Mouse (Mus musculus) liver, postnatal 0 days (tissue): ENCODE data around the gene Rnf141. TPM values are rescaled to one million over a fixed set of nuclear protein-coding genes. Genes with fewer than 3 reads are reported as not detected.

Experiments
- ATAC-seq: fragments of 200-750 bp; cut with Nextera tagmentation; 2 replicates; pipeline ENCODE4 v1.8.0; 2017; ENCODE audit warnings: mild to moderate bottlenecking, moderate library complexity
- DNase-seq: peaks from one replicate; pipeline ENCODE4 v3.0.0-alpha.2; 2016
- H3K27ac ChIP-seq: fragments of 300-500 bp; sonication (generic); 2 replicates; pipeline ENCODE4 v1.5.1; 2014; ENCODE audit warnings: antibody characterized with exemption, moderate library complexity, mild to moderate bottlenecking, low read depth
- H3K27me3 ChIP-seq: fragments of 300-500 bp; sonication (generic); 2 replicates; pipeline ENCODE4 v1.6.1; 2014; ENCODE audit warnings: low read length, control low read depth, mixed read lengths; ENCODE audit not compliant: insufficient read depth
- H3K36me3 ChIP-seq: fragments of 300-500 bp; sonication (generic); replicated peaks from 2 replicates; pipeline ENCODE4 v1.6.1; 2014; ENCODE audit warnings: mild to moderate bottlenecking, control low read depth, low read length, moderate library complexity, mixed read lengths; ENCODE audit not compliant: insufficient read depth
- H3K4me1 ChIP-seq: fragments of 300-500 bp; sonication (generic); 2 replicates; pipeline ENCODE4 v1.6.1; 2014; ENCODE audit warnings: antibody characterized with exemption, mild to moderate bottlenecking, control low read depth; ENCODE audit not compliant: insufficient read depth
- H3K4me2 ChIP-seq: fragments of 300-500 bp; sonication (generic); 2 replicates; pipeline ENCODE4 v1.6.1; 2014; ENCODE audit warnings: low read depth, mild to moderate bottlenecking, low read length, moderate library complexity, mixed read lengths
- H3K4me3 ChIP-seq: fragments of 300-500 bp; sonication (generic); 2 replicates; pipeline ENCODE4 v1.5.1; 2014; ENCODE audit warnings: low read depth, low read length
- H3K9ac ChIP-seq: fragments of 300-500 bp; sonication (generic); replicated peaks from 2 replicates; pipeline ENCODE4 v1.6.1; 2014; ENCODE audit warnings: mild to moderate bottlenecking, moderate library complexity
- H3K9me3 ChIP-seq: fragments of 300-500 bp; sonication (generic); 2 replicates; pipeline ENCODE4 v1.6.1; 2016; ENCODE audit warnings: mild to moderate bottlenecking, control low read depth, low read length, mixed read lengths
- CTCF ChIP-seq: sonication (generic); IDR thresholded peaks from 2 replicates; pipeline ENCODE4 v1.5.1; 2016; ENCODE audit warnings: antibody characterized with exemption, low read depth
- EP300 ChIP-seq: IDR thresholded peaks from 2 replicates; pipeline ENCODE4 v1.6.1; 2016; ENCODE audit warnings: antibody characterized with exemption, low read depth, mild to moderate bottlenecking
- WGBS: fragments of 180-500 bp; shearing (Covaris S2); extraction: QIAGEN DNeasy Blood & Tissue Kit; methylation state at CpG from one replicate; pipeline ENCODE4 v1.1.7; 2014; ENCODE audit not compliant: insufficient replicate concordance; 5-methylcytosine and 5-hydroxymethylcytosine counted together
- polyA plus RNA-seq: library from polyadenylated mRNA; unstranded; fragments of >200 nt; fragmentation: Nextera tagmentation; extraction: Ambion mirVana; gene quantifications from 2 replicates; pipeline ENCODE4 v1.2.1, GENCODE M21; 2015

The Rnf141 gene
- polyA plus RNA-seq, 1 experiment from 2014 or later = 21.9 TPM

DNA sequence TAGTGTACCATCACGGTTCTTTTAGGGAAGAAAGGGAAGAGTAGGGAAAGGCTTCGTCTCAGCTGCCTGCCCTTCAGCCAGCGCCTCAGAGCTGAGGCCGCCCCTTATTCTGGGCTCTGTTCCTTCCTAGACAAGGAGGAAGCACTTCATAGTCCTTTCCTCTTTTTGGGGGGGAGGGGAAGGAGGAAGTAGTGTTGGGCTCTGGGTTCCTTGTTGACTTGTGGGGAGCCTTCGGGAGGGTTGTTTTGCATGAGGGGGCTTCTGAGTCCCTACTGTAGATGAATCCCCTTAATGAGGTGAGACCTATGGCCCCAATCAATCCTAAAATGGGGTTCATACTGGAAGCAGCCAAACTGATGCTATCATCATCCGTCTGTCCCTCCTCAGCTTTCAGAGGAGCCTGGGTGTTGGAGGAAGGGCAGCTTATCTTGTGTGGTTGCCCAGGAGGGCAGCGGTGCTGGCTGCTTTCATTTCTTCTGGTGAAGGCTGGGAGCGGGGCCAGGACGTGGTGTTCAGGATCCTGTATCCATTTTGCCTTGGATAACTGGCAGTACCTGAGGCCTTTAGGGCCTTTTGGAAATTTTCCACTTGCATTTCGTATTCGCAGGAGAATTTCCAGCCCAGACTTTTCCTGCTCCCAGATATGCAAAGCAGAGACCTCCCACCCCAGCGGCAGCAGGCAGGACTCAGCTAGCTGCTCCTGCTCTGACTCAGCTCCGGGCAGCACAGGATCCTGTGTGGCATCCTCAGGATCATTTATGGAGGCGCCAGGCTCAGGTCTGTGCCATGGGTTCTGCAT is 70.9 kb downstream of the Rnf141 start:
- no peaks in the 10 kb centered on the region; the same call in 1 of the 2 replicates for H3K27me3 ChIP-seq
- peak overlapping the region; percentile 72 for H3K4me2 ChIP-seq
- H3K27ac ChIP-seq = peak overlapping the region; percentile 93
- WGBS = 12% methylated on average over 14 of the region's 14 CpGs
- peak; percentile 43; the same call in 1 of the 2 replicates for TF ChIP-seq EP300
- TF ChIP-seq CTCF = no peak
- ATAC-seq (peak; percentile 50), DNase-seq (peak; percentile 65)
- H3K4me1 ChIP-seq = peaks cover 68% of the 10 kb centered on the region
- H3K9me3 ChIP-seq = no peaks in the 10 kb centered on the region
- H3K9ac ChIP-seq = peak overlapping the region; percentile 75
- H3K36me3 ChIP-seq = peaks cover 9% of the 10 kb centered on the region; the same call in 1 of the 2 replicates
- peak overlapping the region; percentile 65 for H3K4me3 ChIP-seq

DNA sequence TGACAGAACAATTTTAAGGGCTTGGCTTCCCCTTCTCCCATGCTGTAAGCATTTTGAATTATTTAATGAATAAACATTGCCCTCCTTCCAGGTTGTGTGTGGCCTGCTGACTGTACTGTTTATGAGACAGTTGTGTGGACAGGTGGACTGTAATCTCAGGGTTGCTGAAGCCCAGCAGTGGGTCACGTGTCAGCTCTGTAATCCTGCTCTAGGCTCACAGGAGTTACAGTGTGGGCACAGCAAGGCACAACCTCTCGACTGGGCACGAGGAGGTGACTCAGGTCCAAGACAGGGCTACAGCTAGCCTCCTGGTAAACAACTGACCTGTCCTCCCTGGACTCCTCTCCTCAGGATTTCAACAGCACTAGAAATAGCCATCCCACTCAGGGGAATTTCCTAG is 71.9 kb downstream of the Rnf141 start:
- Histone ChIP-seq H3K27me3 (no peaks in the 10 kb centered on the region; the same call in 1 of the 2 replicates), H3K4me3 (no peak overlapping the region), H3K36me3 (no peaks in the 10 kb centered on the region; the same call in 1 of the 2 replicates), H3K9ac (peak overlapping the region; percentile 75), H3K4me2 (peak overlapping the region; percentile 72), H3K4me1 (peaks cover 62% of the 10 kb centered on the region), H3K27ac (peak overlapping the region; percentile 93), H3K9me3 (no peaks in the 10 kb centered on the region)
- no peak for TF ChIP-seq CTCF
- TF ChIP-seq EP300 = no peak
- WGBS = 71% methylated on average over 3 of the region's 3 CpGs
- DNase-seq (no peak), ATAC-seq (no peak)

DNA sequence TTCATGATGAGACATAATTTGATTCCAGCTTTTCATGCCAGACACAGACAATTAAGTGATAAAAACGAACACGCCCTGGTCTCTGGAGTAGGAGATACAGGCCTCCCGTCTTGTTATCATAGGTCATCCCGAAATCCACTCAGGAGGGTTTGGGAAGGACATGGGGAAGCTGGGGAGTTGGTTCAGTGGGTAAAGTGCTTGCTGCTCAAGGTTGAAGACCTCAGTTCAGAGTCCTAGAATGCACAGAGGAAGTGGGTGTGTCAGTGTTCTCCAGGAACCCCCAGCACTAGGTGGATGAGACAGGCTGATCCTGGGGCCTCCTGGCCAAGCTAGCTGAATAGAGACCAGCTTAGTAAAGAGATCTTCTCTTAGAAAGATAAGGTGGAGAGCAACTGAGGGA is 73.3 kb downstream of the Rnf141 start:
- TF ChIP-seq CTCF = no peak
- TF ChIP-seq EP300 = no peak
- H3K9ac ChIP-seq = no peak overlapping the region
- H3K4me1 ChIP-seq = peaks cover 48% of the 10 kb centered on the region

DNA sequence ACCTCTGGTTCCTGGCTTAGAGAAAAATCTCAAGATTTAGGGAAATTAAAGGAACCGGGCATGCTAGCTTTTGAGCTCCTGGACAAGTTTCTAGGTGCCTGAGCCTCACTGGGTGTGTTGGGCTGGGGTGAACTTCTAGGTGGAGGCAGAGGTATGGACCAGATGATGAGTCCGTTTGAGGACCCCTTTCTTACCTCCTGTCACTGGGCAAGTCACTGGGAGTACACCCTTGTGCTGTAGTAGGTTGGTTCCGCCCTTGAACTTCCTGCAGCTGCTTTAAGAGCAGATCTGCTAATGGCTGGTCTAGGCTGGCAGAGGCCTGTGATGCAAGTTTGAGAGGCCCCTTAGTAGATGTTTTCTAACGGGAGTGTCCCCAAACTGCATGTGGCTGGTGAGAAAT is 75.2 kb downstream of the Rnf141 start:
- Histone ChIP-seq H3K4me1 (peaks cover 48% of the 10 kb centered on the region), H3K4me3 (peak overlapping the region; percentile 64), H3K36me3 (no peaks in the 10 kb centered on the region), H3K9ac (peak overlapping the region; percentile 76), H3K4me2 (peak overlapping the region; percentile 93), H3K27ac (peak overlapping the region; percentile 72), H3K9me3 (no peaks in the 10 kb centered on the region), H3K27me3 (no peaks in the 10 kb centered on the region; the same call in 1 of the 2 replicates)
- WGBS = 15% methylated on average over 4 of the region's 4 CpGs
- TF ChIP-seq CTCF (no peak), EP300 (no peak)
- ATAC-seq (peak; percentile 37; the same call in 1 of the 2 replicates), DNase-seq (peak; percentile 44)

More for the DNA sequence above, 73.3 kb downstream of the Rnf141 start:
- Histone ChIP-seq H3K9me3 (no peaks in the 10 kb centered on the region), H3K4me3 (no peak overlapping the region), H3K4me2 (no peak overlapping the region), H3K27ac (peak overlapping the region; percentile 93), H3K36me3 (no peaks in the 10 kb centered on the region), H3K27me3 (no peaks in the 10 kb centered on the region; the same call in 1 of the 2 replicates)
- ATAC-seq (no peak), DNase-seq (peak; percentile 18)
- 48% methylated on average over 4 of the region's 4 CpGs for WGBS

DNA sequence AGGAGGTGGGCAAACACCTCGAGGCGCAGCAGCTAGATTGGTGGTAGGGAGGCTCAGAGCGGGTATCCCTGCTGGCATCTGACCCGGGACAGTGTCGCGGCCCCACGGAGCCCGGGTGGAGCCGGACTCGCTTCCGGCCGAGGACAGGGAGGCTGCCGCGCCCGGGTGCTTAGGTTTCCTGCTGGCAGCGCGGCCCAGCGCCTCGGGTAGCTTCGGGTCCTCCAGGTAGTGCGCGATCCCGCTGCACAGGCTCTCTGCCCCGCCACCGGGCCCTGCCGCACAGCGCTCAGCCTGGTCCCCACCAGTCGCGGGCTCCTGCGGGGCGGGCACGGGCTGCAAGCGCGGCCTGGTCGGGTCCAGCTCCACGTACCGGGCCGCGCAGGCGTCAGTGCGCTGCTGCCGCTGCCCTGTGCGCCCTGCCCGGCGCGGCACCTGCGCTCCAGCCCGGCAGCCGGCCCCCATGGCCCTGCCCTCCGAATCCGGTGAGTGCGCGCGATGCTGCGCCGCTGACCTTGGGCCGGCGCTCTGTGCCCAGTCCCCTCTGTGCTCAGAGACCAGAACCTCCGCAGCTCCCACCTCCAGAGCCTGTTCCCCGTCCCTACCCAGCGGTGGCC is 75.7 kb downstream of the Rnf141 start:
- ATAC-seq = peak; percentile 45
- H3K4me1 ChIP-seq = peaks cover 46% of the 10 kb centered on the region
- DNase-seq = peak; percentile 57

DNA sequence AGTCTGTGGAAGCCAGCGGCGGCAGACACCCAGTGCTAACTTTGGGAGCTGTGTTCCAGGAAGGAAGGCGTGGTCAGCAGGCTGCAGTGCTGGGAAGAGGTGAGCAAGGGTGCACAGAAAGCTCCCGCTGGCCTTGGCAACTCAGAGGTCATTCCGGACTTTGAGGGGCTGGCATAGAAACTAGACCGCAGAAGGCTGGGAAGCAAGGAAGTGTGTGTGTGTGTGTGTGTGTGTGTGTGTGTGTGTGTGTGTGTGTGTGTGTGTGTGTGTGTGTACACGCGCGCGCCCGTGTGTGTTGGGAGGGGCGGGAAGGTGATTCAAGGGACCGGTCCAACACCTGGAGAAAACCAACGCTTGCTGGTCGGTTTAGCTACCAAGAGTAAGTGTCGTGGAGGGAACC is 76.3 kb downstream of the Rnf141 start, which contains the start of gene Ampd3:
Ampd3 (plus strand) TSS at position 206 of the 400 bp plus-strand sequence.
- Histone ChIP-seq H3K9me3 (no peaks in the 10 kb centered on the region), H3K4me3 (peak within 1 kb of the TSS; percentile 64), H3K36me3 (no peaks in the 10 kb centered on the region), H3K27me3 (no peaks in the 10 kb centered on the region; the same call in 1 of the 2 replicates), H3K27ac (peak within 1 kb of the TSS; percentile 72), H3K4me1 (peaks cover 41% of the 10 kb centered on the region), H3K9ac (peak within 1 kb of the TSS; percentile 76), H3K4me2 (peak within 1 kb of the TSS; percentile 93)
- ATAC-seq = no peak
- TF ChIP-seq CTCF = no peak
- no peak for TF ChIP-seq EP300
- 34% methylated on average over 16 of the region's 16 CpGs for WGBS
- DNase-seq = peak; percentile 16

More for the DNA sequence above, 75.7 kb downstream of the Rnf141 start:
- H3K9me3 ChIP-seq = no peaks in the 10 kb centered on the region
- peak overlapping the region; percentile 93 for H3K4me2 ChIP-seq
- no peaks in the 10 kb centered on the region for H3K36me3 ChIP-seq
- WGBS = 5% methylated on average over 52 of the region's 61 CpGs
- no peaks in the 10 kb centered on the region; the same call in 1 of the 2 replicates for H3K27me3 ChIP-seq
- H3K9ac ChIP-seq = peak overlapping the region; percentile 76
- TF ChIP-seq EP300 (no peak), CTCF (no peak)
- H3K27ac ChIP-seq = peak overlapping the region; percentile 72
- H3K4me3 ChIP-seq = peak overlapping the region; percentile 64
